Mouse (Mus musculus) left cerebral cortex, postnatal 4 days (tissue): ENCODE results near the gene Slc7a7. TPM values are rescaled to one million over a fixed set of nuclear protein-coding genes. Genes with fewer than 3 reads are reported as not detected.
"Not testable (repeated sequence)": the region's sequence is repeated elsewhere in the genome, so short reads cannot be mapped to it uniquely, and the experiment has no call there.

Experiments
- DNase-seq: peaks from one replicate; pipeline ENCODE4 v3.0.0-alpha.2; 2022
- intact Hi-C: fragments of 180-260 bp; cut with DNase I; formaldehyde crosslinking; loops from one replicate; pipeline ENCODE4 v1.15.1; 2025
- total RNA-seq, 2 experiments: library from RNA; stranded (reverse); gene quantifications; 2 replicates each; pipeline ENCODE4 v1.2.3; 2021

Gene Slc7a7
- total RNA-seq, 2 experiments from 2014 or later = 2.2 to 3.7 TPM

DNA sequence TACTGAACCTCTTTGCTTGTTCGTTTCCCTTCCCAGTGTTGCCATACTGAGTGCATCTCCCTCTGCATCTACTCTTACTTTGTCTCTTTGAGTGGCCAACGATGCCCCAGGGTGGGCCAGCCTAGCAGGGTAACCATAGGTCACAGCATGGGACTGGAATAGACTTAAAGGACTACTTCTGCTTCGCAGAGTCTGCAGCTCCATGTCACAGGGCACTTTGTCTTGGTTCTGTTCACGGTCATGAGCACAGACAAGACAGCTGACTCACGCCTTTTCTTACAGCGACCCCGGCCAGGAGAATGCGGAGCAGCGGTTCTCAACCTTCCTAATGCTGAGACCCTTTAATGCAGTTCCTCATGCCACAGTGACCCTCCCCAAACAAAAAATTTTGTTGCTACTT, 34.9 kb downstream of the Slc7a7 start:
- DNase-seq = no peak
- intact Hi-C loops = no loop called here

GRCm38 (mm10) chr14:54381816-54382215, 35.8 kb downstream of the Slc7a7 start:
- no peak for DNase-seq
- intact Hi-C loops = no loop called here

DNA sequence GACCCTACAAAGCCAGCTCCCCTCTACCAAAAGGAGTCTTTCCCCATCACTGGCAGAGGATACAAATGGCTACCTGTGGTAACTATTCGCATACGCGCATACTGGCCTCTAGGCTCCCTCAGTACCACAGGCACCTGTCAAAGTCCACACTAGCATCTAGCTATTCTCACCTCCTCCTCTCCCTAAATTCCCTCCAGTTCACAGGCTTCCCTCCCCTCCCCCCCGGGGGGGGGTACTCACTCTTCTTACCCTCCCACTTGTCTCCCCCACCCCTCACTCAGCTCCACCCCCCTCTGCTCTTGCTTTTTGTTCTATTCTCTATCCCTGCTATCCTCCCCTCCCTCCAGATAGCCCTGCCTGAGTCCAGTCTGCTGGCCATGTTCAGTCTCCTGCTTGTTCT, 37.0 kb downstream of the Slc7a7 start:
- no peak for DNase-seq
- intact Hi-C loops = no loop called here

- no peak for DNase-seq
- intact Hi-C loops = no loop called here
Observed at GRCm38 (mm10) chr14:54379571-54379970, 38.0 kb downstream of the Slc7a7 start.

GRCm38 (mm10) chr14:54377166-54377565, 40.4 kb downstream of the Slc7a7 start:
- intact Hi-C loops = no loop called here
- no peak for DNase-seq

GRCm38 (mm10) chr14:54375916-54376315, 41.7 kb downstream of the Slc7a7 start:
- intact Hi-C loops = no loop called here
- no peak for DNase-seq

DNA sequence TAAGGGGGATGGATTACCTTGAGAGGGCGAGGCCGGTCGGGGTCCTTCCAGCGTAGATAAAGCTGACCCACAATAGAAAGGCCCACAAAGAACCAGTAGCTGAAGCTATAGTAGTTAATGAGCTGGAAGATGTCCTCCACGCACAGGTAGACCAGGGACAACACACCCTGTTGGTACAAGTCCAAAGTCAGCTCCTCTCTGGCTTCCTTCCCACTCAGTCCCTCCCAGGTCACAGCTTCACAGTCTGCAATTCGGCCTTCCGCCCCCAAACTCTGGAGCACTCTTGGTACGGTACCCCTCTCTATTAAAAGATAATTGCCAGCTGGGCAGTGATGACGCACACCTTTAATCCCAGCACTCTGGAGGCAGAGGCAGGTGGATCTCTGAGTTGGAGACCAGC, 44.7 kb downstream of the Slc7a7 start:
- intact Hi-C loops = no loop called here
- no peak for DNase-seq

GRCm38 (mm10) chr14:54371460-54371859, 46.1 kb downstream of the Slc7a7 start:
- intact Hi-C loops = no loop called here
- DNase-seq = no peak

GRCm38 (mm10) chr14:54370595-54370994, 47.0 kb downstream of the Slc7a7 start:
- no peak for DNase-seq
- intact Hi-C loops = no loop called here

GRCm38 (mm10) chr14:54369372-54369771, 48.2 kb downstream of the Slc7a7 start:
- no peak for DNase-seq
- intact Hi-C loops = loop anchor here (10.0 kb wide), 1 partner anchor 115 kb away; the partner anchor contains the start of genes Abhd4 and Dad1

DNA sequence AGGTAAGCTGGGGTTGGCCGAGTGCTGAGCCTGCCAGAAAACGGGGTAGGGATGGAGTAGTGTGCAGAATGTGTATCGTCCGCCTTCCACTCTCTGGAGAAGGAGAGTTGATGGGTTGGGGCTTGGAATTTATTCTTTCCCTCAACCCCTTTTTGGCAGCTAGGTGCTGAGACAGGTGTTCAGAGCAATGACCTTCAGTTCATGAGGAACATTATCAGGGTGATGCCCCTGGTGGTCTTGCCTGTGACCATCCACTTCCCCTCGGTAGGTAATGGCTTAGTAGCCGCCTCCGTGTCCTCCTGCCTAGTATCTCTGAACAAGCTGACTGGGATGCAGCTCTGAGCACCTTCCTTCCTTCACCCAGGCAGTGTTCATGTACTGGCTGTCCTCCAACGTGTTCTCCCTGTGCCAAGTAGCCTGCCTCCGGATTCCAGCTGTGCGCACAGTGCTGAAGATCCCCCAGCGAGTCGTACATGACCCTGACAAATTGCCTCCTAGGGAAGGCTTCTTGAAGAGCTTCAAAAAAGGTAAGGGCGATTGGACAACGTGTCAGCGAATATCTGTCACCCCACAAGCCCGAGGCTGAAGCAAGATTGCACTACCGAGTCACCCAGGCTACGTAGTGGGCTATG, 50.0 kb downstream of the Slc7a7 start:
- intact Hi-C loops = loop anchor here (10.0 kb wide), 1 partner anchor 113 kb away; the partner anchor contains the start of genes Abhd4 and Dad1
- no peak for DNase-seq

DNA sequence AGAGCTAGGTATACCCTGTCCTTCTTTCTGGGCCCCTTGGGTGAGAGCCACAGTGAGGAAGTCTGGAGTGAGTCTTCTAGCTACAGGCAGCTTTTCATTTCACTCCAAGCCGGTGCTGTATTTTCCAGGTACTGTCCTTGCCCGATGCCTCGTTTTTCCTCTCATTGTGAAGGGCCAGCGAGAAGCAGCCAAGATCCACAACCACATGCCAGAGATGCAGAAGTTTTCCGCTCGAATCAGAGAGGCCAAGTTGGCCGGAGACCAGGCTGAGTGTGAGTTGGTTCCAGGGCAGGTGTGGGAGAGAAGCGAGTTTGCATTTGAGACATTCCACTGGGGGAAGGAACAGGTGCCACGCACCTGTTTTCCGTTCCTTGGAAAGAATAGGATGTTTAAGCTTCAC, 51.0 kb downstream of the Slc7a7 start:
- intact Hi-C loops = loop anchor here (10.0 kb wide), 1 partner anchor 112 kb away; the partner anchor contains the start of genes Abhd4 and Dad1

GRCm38 (mm10) chr14:54365026-54365645, 52.4 kb downstream of the Slc7a7 start:
- intact Hi-C loops = loop anchor here (10.0 kb wide), 1 partner anchor 110 kb away; the partner anchor contains the start of genes Abhd4 and Dad1
- no peak for DNase-seq

More for the DNA sequence above, 51.0 kb downstream of the Slc7a7 start:
- no peak for DNase-seq

- DNase-seq = no peak
- intact Hi-C loops = loop anchor here (10.0 kb wide), 1 partner anchor 108 kb away; the partner anchor contains the start of genes Abhd4 and Dad1
Observed at GRCm38 (mm10) chr14:54363156-54363555, 54.4 kb downstream of the Slc7a7 start.

- intact Hi-C loops = loop anchor here (10.0 kb wide), 1 partner anchor 106 kb away; the partner anchor contains the start of genes Abhd4 and Dad1
- peak; percentile 97 for DNase-seq
Observed at GRCm38 (mm10) chr14:54360577-54361340, 56.8 kb downstream of the Slc7a7 start, which contains the start of gene Oxa1l. Gene Oxa1l (plus strand): TSS chr14:54360834.

- no peak for DNase-seq
- intact Hi-C loops = no loop called here
Observed at GRCm38 (mm10) chr14:54354406-54354805, 63.2 kb downstream of the Slc7a7 start.

DNA sequence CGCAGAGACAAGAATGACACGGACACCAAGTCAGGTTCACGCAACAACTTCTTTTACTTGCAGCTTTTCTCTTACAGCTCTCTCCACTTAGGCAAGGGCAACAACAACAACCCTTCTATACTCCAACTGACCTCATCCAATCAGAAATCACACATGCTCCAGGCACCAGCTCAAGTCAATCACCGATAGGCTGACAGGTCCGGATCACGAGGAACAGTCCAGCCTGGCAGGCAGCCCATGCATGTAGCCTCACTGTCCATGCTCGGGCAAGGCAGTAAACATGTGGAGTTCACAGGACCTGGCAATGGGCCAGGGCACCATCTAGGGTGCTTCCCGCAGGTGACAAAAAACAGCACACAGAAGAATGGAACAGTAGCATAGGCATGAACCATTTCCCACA, 65.3 kb downstream of the Slc7a7 start:
- intact Hi-C loops = no loop called here
- DNase-seq = no peak

- DNase-seq, intact Hi-C loops: not testable (repeated sequence)
Observed at GRCm38 (mm10) chr14:54350773-54351541, 66.6 kb downstream of the Slc7a7 start.

- DNase-seq, intact Hi-C loops: not testable (repeated sequence)
Observed at GRCm38 (mm10) chr14:54341807-54342206, 75.8 kb downstream of the Slc7a7 start.

GRCm38 (mm10) chr14:54340836-54341235, 76.7 kb downstream of the Slc7a7 start:
- intact Hi-C loops = no loop called here

More at GRCm38 (mm10) chr14:54340836-54341235, 76.7 kb downstream of the Slc7a7 start:
- DNase-seq = no peak
